Mouse (Mus musculus): ENCODE measurements around the gene Bmyc.

- TF ChIP-seq POLR2A (IDR thresholded peaks at IDR 0.05; ENCODE audit: control insufficient read depth, extremely low read depth, insufficient read depth, low read length, poor library complexity) (no peak), CTCF (IDR thresholded peaks at IDR 0.05; ENCODE audit: borderline replicate concordance, control insufficient read depth, extremely low read depth, insufficient read depth, low read length, poor library complexity) (no peak)
Measured at GRCm38 (mm10) chr2:25754201-25754600, 47.7 kb downstream of the Bmyc start.

Data from thymus, adult 2 months (tissue).